Mouse (Mus musculus) lung, embryonic 14.5 days (tissue): ENCODE results near the gene Nhsl1. TPM values are rescaled to one million over a fixed set of nuclear protein-coding genes. Genes with fewer than 3 reads are reported as not detected.

Experiments used
- ATAC-seq: fragments of 200-750 bp; cut with Nextera tagmentation; 2 replicates; pipeline ENCODE4 v1.8.0; 2017; ENCODE audit warnings: mild to moderate bottlenecking, moderate TSS enrichment, moderate library complexity; ENCODE audit not compliant: insufficient read depth
- DNase-seq: peaks from one replicate; pipeline ENCODE4 v3.0.0-alpha.2; 2015
- H3K27ac ChIP-seq: fragments of 300-500 bp; sonication (generic); 2 replicates; pipeline ENCODE4 v1.5.1; 2014; ENCODE audit warnings: low read depth, mild to moderate bottlenecking, moderate library complexity
- H3K27me3 ChIP-seq: fragments of 300-500 bp; sonication (generic); 2 replicates; pipeline ENCODE4 v1.6.1; 2014; ENCODE audit warnings: low read length, control low read depth; ENCODE audit not compliant: insufficient read depth
- H3K36me3 ChIP-seq: fragments of 300-500 bp; sonication (generic); 2 replicates; pipeline ENCODE4 v1.6.1; 2014; ENCODE audit warnings: control low read depth; ENCODE audit not compliant: insufficient read depth
- H3K4me1 ChIP-seq: fragments of 300-500 bp; sonication (generic); 2 replicates; pipeline ENCODE4 v1.6.1; 2014; ENCODE audit warnings: antibody characterized with exemption, control low read depth; ENCODE audit not compliant: insufficient read depth
- H3K4me2 ChIP-seq: fragments of 300-500 bp; sonication (generic); 2 replicates; pipeline ENCODE4 v1.6.1; 2014; ENCODE audit warnings: mild to moderate bottlenecking
- H3K4me3 ChIP-seq: fragments of 300-500 bp; sonication (generic); 2 replicates; pipeline ENCODE4 v1.5.1; 2014; ENCODE audit warnings: low read depth, low read length
- H3K9ac ChIP-seq: fragments of 300-500 bp; sonication (generic); 2 replicates; pipeline ENCODE4 v1.6.1; 2014
- H3K9me3 ChIP-seq: fragments of 300-500 bp; sonication (generic); 2 replicates; pipeline ENCODE4 v1.6.1; 2016; ENCODE audit warnings: low read depth, low read length, control low read depth
- CTCF ChIP-seq: IDR thresholded peaks from 2 replicates; pipeline ENCODE4 v1.5.1; 2016; ENCODE audit warnings: antibody characterized with exemption, low read depth
- WGBS: fragments of 180-500 bp; shearing (Covaris S2); extraction: QIAGEN DNeasy Blood & Tissue Kit; methylation state at CpG from one replicate; pipeline ENCODE4 v1.1.7; 2014; 5-methylcytosine and 5-hydroxymethylcytosine counted together
- polyA plus RNA-seq: library from polyadenylated mRNA; unstranded; fragments of >200 nt; fragmentation: Nextera tagmentation; extraction: Ambion mirVana; gene quantifications from 2 replicates; pipeline ENCODE4 v1.2.1, GENCODE M21; 2014

The Nhsl1 gene
- polyA plus RNA-seq, 1 experiment from 2014 or later: 5.5 TPM

DNA sequence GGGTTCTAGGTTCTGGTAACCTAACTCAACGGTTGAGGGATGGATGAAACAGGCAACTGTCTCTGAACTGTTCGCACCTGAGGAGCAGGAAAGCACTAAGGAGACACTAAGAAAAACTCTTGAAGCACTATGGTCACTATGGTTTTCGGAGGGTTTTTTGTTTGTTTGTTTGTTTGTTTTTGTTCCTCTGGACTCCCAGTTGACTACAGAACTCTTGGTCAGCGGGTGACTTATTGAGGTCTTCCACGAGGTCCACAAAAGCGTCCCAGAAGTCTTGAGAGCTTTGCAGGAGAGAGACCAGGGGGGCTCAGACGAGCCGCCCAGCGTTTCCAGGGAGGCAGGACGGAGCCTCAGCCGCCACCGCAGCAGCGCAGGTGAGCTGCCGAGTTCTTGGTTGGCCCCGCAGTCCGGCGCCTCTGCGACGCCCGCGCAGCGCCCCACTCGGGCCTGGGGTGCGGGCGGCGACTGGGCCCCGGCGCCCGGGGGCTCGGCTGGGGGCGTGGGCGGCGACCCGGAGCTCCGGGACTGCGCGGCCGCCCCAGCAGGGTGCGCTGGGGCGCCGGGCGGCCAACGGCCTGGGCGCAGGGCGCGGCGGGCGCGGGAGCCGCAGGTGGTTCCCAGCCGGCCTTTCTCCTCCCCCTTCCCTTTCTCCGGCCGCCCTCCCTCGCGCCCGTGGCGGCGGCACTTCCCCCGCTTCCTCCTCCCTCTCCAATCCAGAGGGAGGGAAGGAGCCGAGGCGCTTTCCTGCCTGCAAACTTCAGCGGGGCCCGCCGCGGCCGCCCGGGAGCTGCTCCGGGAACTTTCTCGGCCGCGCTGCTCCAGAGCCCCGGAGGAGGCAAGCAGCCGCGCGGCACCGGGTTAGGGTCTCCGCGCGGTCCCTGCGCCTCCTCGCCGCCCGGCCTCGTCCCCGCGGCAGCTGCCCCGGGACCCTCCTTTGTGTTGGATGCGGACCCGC lies 547 bp upstream of the Nhsl1 start:
- ATAC-seq: peak; percentile 85
- WGBS: 1% methylated on average over 80 of the region's 89 CpGs

DNA sequence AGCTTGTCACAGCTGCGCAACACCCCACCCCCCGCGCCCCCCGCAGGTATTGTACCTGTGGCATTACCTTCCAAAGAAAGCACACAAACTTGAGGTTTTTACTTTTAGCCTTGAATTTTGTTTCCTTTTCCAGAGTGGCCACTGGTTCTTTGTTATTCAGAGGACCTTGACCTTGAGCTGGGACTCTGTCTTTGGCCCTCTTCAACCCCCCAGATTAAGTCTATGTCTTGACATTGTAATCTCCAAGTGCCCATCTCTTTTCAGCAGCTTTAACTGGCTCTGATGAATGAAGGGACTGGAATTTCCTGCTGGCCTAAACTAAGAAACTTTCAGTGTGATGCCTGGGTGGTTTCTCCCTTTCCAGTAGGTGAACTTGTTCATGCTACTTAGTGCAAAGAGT lies 906 bp downstream of the Nhsl1 start:
- 35% methylated on average over 4 of the region's 4 CpGs for WGBS
- H3K27ac ChIP-seq: no peak overlapping the region
- DNase-seq: no peak
- peak overlapping the region; percentile 95 for H3K4me2 ChIP-seq
- no peaks in the 10 kb centered on the region for H3K36me3 ChIP-seq
- H3K4me3 ChIP-seq: peak overlapping the region; percentile 73
- TF ChIP-seq CTCF: no peak
- H3K9me3 ChIP-seq: no peaks in the 10 kb centered on the region
- no peak for ATAC-seq
- peaks cover 5% of the 10 kb centered on the region; the same call in 1 of the 2 replicates for H3K27me3 ChIP-seq
- H3K4me1 ChIP-seq: no peaks in the 10 kb centered on the region
- peak overlapping the region; percentile 82 for H3K9ac ChIP-seq

More for the DNA sequence above, 547 bp upstream of the Nhsl1 start:
- no peaks in the 10 kb centered on the region for H3K9me3 ChIP-seq
- DNase-seq: peak; percentile 77
- H3K4me2 ChIP-seq: peak overlapping the region; percentile 95
- no peaks in the 10 kb centered on the region for H3K4me1 ChIP-seq
- peak overlapping the region; percentile 72 for H3K27ac ChIP-seq
- no peak for TF ChIP-seq CTCF
- H3K4me3 ChIP-seq: peak overlapping the region; percentile 73
- H3K9ac ChIP-seq: peak overlapping the region; percentile 82
- H3K36me3 ChIP-seq: no peaks in the 10 kb centered on the region
- H3K27me3 ChIP-seq: peaks cover 5% of the 10 kb centered on the region; the same call in 1 of the 2 replicates

DNA sequence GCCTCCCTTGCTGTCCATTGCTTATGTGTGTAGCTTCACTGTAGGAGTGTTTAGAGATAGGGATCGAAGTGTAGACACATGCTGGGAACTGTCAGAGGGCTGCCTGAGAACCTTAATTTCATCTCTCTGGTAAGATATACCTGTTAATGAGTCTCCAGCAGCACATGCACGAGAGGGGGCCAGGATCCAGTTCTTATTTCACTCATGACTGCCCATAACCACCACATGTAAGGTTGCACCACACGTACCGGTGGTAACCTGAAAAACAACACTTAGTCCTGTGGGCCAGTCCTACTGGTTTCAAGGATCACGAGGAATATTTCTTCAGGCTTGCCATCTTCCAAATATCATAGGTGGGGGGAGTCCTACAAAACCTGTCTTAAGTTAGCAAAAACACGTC lies 3.1 kb downstream of the Nhsl1 start:
- Histone ChIP-seq H3K36me3 (no peaks in the 10 kb centered on the region), H3K9me3 (no peaks in the 10 kb centered on the region), H3K4me3 (no peak overlapping the region), H3K27ac (no peak overlapping the region), H3K4me2 (no peak overlapping the region), H3K27me3 (peaks cover 5% of the 10 kb centered on the region; the same call in 1 of the 2 replicates), H3K9ac (no peak overlapping the region), H3K4me1 (no peaks in the 10 kb centered on the region)
- 84% methylated on average over 6 of the region's 6 CpGs for WGBS
- ATAC-seq: no peak
- no peak for DNase-seq
- TF ChIP-seq CTCF: no peak

DNA sequence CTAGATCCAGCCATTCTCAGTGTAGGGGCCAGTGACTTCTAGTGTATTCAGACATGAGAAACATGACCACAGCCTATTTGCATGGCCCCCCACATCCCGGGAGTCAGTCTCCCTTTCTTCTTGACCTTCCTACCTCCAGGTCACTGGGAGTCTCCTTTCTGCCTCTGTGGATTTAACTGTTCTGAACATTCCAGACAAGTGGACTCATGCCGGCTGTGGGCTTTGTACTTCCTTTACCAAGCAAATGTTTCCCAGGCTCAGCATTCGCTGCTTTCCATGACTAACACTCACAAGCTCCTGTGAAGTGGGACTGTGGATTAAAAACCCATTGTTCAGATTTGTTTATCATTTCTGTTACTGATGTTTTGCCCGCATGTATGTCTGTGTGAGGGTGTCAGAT lies 4.9 kb downstream of the Nhsl1 start:
- TF ChIP-seq CTCF: no peak
- WGBS: 41% methylated on average over 4 of the region's 4 CpGs
- Histone ChIP-seq H3K9me3 (no peaks in the 10 kb centered on the region), H3K4me3 (no peak overlapping the region), H3K36me3 (no peaks in the 10 kb centered on the region), H3K4me2 (no peak overlapping the region), H3K4me1 (no peaks in the 10 kb centered on the region), H3K27ac (no peak overlapping the region), H3K27me3 (no peaks in the 10 kb centered on the region), H3K9ac (no peak overlapping the region)
- DNase-seq (no peak), ATAC-seq (no peak)

DNA sequence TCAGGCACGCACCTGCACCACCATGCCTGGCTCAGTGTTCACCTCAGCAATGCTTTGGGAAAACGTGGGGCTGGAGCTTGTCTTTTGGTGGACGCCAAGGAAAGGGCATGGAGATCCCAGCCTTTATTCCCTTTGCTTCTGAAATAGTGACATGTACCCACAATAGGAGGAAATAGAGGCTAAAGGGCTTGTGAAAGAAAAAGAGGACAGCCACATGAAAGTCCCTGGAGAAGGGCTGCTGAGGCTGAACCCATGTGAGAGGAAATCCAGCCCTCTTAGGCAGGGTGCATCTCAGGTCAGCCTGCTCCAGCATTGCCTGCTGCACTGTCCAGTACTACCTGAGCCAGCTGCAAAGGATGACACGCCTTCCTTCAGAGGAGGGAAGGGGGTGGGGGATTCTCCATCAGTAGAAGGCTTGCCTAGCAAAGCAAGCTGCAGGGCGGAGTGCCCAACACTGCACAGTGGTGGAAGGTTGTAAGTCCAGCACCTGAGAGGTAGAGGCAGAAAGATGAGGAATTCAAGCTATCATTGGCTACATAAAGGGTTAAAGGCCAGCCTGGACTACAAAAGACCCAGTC lies 9.6 kb downstream of the Nhsl1 start:
- H3K27ac ChIP-seq: no peak overlapping the region
- H3K36me3 ChIP-seq: no peaks in the 10 kb centered on the region
- peak; percentile 40; the same call in 1 of the 2 replicates for ATAC-seq
- H3K9me3 ChIP-seq: no peaks in the 10 kb centered on the region
- TF ChIP-seq CTCF: no peak
- DNase-seq: no peak
- peaks cover 3% of the 10 kb centered on the region; the same call in 1 of the 2 replicates for H3K4me1 ChIP-seq
- no peak overlapping the region for H3K9ac ChIP-seq
- no peak overlapping the region for H3K4me3 ChIP-seq
- no peak overlapping the region for H3K4me2 ChIP-seq
- H3K27me3 ChIP-seq: no peaks in the 10 kb centered on the region
- 60% methylated on average over 5 of the region's 5 CpGs for WGBS

DNA sequence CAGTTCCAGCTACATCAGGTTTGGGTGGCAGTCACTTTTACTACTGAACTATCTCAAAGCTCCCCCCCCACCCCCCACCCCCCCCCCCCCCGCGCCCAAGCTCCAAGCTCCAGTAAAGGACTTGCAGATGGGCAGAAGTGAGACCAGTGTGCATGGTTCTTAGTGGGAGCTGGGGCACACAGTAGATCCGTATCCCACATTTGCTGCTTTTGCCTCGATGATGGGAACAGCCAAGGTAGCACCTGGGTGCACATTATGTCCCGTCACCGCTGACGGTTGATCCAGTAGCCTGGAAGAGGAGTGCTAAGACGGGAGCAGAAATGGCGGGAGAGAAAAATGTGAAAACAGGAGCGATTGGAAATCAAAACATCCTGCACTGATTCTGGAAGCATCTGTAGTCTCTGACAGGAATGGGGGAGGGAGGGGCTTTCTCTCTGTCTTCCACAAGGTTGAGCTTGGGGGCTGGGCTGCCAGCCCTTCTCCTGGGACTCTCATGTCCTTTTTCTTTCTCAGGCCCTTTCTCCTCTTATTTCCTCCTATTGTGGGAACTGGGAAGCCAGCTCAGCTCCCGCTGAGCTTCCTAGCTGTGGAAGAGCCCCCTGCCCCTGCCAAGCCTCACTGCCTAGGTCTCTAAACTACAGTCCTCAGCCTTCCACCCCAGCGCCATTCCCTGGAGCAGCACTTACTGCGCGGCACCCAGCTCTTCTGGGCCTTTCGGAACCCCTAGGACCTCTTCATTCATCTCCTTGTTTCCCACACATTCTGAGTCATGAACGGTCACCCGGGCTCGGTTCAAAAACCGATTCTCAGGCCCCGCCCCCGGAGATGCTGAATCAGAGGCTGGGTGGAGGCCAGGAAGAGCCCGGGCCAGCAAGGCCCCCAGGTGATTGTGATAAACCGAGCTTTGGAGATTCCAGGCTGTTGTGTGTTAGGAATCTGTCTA lies 10.6 kb downstream of the Nhsl1 start:
- peak overlapping the region; percentile 22 for H3K4me3 ChIP-seq
- no peaks in the 10 kb centered on the region for H3K36me3 ChIP-seq
- WGBS: 5% methylated on average over 23 of the region's 23 CpGs
- H3K9me3 ChIP-seq: no peaks in the 10 kb centered on the region
- peak; percentile 55; the same call in 1 of the 2 replicates for ATAC-seq
- peaks cover 3% of the 10 kb centered on the region; the same call in 1 of the 2 replicates for H3K4me1 ChIP-seq
- peak; percentile 57 for DNase-seq
- no peak for TF ChIP-seq CTCF
- peak overlapping the region; percentile 21 for H3K9ac ChIP-seq
- no peaks in the 10 kb centered on the region for H3K27me3 ChIP-seq
- H3K27ac ChIP-seq: no peak overlapping the region
- peak overlapping the region; percentile 57 for H3K4me2 ChIP-seq
